Mouse (Mus musculus) megakaryocyte, embryonic 14.5 days (primary cell): ENCODE measurements around the gene Wdr5.

ENCODE experiments used
- FLI1 ChIP-seq: IDR thresholded peaks from 2 replicates; pipeline ENCODE4 v1.6.1; 2012; ENCODE audit warnings: low read length, inconsistent platforms, mixed read lengths
- GATA1 ChIP-seq: IDR thresholded peaks from 3 replicates; pipeline ENCODE4 v1.6.1; 2012; ENCODE audit warnings: mixed read lengths, low read length, inconsistent platforms, borderline replicate concordance

DNA sequence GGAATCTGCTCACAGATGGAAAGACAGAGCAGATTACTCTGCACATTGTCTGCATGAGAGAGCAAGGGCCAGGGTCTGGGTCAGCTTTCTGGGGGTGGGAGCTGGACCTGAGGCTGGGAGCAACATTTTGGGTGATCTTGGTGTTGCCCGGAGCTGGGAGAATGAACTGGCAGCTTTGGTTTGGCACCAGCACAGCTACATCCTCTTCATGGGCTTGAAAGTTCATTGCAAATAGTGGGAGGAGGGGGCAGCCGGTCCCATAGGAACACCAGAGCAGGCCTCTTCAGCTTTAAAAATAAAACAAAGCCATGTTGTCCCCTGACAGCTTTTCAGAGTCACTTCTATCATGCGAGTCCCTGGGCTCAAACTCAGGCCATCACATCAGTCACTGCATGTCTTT is 26.3 kb downstream of the Wdr5 start:
- TF ChIP-seq GATA1, result no peak
- no peak for TF ChIP-seq FLI1
